Mouse (Mus musculus) embryonic fibroblast, embryonic 13.5 days (primary cell): ENCODE data around the gene Cct2.

Experiments used
- CTCF ChIP-seq: IDR thresholded peaks from 2 replicates; pipeline ENCODE4 v1.5.1; 2011; ENCODE audit warnings: mild to moderate bottlenecking, control low read depth, low read length, moderate library complexity, borderline replicate concordance; ENCODE audit not compliant: insufficient read depth
- POLR2A ChIP-seq: IDR thresholded peaks from 2 replicates; pipeline ENCODE4 v1.6.1; 2011; ENCODE audit warnings: low read depth, mild to moderate bottlenecking, control low read depth, low read length, moderate library complexity

DNA sequence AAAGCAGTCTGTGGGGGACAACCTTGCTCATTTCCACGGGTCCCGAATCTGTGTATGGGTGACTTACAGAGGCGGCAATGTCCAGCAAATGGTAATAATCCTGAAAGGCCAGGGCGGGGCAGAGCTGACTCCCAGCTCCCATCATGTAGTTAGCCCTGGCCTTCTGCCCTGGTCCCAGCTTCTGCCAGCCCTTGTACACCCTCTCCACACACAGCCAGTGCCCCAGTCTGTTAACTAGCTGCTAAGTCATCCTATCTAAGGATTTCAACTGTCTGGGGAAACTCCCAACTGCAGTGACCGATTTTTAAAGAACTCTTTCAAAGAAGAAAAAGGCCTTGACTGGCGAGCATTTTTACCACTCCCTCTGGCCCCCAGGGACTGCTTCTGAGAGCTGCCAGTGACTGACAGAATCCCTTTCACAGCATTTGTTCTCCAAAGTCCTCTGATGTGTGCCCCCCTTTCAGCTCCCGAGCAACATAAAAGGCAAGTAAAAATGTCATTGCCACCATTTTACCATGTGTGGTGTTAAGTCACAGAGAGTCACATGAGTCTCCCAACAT, 45.3 kb downstream of the Cct2 start:
- TF ChIP-seq CTCF (no peak), POLR2A (no peak)
